Mouse (Mus musculus): ENCODE results near the gene Nr2f1.
A peak's percentile ranks its signal among the peaks of the same experiment; 100 is the strongest.

Gene Nr2f1

DNA sequence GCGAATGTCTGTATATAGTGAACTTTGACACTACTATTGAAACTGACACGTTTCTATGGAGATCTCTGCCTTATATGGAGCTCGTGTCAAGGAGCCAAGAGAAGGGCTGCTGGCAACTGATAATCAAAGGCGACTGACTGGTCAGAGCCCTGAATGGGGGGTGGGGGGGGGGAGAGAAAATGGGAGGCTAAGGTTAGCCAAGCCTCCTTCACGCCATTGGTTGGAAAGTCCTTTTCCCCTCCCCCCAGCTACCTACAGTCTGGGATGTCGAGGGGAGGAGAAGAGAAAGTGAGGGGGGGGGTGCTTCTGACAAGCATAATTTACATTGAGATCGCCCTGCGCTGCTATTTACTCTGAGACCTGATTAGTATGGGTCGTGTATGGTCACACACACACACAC, 850 bp upstream of the Nr2f1 start:
- peak in 1 of 2 experiments; percentile 63 for DNase-seq (ENCODE audit: low spot score in 2 of 2)

DNA sequence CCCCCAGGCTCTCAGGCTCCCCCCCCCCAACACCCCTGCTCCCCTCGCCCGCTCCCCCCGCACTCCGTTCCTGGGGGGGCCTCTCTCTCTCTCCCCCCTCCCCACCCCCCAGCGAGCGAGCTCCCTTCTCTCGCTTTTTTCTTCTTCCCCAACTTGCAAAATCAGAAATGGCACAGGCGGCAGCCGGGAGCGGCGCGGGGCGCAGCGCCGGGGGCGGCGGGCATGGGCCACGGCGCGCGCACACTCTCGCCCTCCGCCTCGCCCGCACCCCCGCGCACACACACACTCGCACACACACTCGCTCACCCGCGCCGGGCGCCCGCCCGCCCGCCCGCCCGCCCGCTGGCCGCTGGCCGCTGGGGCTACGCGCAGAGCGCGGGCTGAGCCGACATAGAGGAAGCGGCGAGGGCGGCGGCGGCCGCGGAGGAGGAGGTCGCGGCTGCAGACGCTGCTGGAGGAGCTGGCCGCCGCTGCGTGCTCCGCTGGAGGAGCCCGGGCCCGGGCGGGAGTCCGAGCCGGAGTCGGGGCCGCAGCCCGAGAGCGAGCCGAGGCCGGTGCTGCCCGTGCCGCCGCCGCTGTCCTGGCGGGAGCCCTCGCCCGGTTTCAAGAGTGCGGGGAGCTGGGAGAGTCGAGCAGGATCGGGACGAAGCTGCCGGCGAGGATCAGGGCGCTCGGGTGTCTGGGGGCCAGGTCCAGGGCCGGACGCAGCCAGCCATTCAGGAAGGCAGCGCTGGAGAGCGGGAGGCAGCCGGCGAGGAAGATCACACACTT, 501 bp downstream of the Nr2f1 start:
- DNase-seq (ENCODE audit: low spot score in 2 of 2): peak in 1 of 2 experiments; percentile 57

DNA sequence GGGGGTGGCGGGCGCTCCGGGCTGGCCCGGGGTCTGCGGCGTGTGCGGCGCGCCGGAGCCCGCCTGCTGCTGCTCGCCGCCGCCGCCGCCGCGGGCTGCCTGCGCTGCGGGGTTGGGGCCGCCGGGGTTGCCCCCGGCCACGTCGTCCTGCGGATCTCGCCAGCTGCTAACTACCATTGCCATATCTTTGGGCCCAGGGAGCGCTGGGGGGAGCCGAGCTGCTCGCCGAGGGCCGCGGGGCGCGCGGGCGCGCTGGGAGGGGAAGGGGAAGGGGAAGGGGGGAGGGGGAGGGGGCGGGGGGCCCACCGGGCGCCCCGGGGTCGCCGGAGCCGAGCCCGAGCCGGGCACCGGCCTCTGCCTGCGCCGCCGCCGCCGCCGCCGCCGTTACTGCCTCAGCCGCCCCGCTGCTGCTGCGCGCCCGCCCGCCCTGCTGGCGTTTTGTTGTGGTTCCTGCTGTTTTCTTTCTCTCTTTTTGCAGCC, 1.1 kb downstream of the Nr2f1 start:
- no peak for DNase-seq (ENCODE audit: low spot score in 2 of 2)

DNA sequence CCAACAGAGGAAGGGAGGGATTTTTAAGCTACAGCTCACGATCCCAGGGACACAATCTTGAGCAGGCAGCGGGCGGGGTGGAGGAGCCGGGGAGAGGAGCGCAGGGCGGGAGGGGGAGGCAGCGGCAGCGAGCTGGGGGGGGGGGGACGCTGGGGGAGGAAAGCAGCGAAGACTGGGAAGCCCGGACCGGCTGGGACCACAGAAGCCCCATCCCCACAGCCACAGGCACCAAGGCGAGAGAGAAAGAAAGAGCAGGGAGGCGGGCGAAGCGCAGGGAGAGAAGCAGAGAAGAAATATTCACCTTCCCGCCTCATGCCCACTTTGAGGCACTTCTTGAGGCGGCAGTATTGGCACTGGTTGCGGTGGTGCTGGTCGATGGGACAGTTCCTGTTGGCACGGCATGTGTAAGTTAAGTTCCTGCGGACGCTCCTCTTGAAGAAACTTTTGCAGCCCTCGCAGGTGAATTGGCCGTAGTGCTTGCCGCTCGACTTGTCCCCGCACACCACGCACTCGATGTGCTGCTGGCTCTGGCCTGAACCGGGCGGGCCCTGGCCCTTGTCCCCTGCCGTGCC, 1.7 kb downstream of the Nr2f1 start:
- DNase-seq (ENCODE audit: low spot score in 2 of 2): no peak

DNA sequence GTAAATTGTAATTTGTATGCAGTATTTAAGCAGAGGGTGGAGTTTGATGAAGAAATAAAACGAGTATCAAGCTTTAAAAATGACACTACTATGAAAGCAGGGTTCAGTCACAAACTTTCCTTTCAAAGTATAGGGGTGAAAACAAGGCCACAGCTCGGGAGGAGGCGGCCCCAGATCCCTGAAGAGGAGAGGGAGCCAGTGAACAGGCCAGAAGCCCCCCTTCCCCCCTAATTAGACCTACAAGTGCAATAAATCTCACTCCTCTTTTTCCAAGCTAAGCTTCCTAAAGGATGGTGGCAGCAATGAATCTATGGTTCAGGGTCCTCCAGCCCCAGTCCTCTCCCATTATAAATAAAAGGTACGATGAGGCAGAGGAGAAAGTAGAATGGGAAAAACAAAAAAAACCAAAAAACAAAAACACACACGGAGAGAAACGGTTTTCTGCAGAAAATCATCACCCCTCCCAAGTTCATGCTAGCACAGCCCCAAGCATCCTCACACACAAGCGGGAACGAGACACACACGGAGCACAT, 2.2 kb downstream of the Nr2f1 start:
- no peak for DNase-seq (ENCODE audit: low spot score in 2 of 2)

DNA sequence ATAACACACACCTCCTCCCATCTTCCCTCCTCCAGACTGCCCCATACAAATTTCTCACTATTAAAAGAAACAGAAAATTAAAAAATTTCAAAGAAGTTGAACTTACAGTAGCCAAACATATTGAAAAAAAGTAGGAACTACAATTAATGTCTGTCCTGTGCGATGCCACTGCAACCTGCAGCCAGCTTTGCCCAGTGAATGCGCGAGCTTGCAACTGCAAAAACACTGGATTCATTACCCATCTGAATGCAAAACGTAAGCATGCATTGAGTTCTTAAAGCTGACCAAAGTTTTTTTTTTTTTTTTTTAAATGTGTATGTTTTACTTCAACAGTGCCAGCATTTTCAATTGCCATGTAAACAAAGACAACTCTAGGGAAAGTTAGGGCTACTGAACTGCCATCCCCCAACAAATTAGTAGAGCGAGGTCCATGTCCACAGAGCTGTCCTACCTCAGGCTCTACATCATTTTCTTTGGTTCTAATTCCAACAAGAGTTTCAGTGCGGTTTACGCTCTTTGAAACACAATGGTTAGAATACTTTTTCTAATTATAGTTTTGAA, 3.2 kb downstream of the Nr2f1 start:
- DNase-seq (ENCODE audit: low spot score in 2 of 2): no peak

DNA sequence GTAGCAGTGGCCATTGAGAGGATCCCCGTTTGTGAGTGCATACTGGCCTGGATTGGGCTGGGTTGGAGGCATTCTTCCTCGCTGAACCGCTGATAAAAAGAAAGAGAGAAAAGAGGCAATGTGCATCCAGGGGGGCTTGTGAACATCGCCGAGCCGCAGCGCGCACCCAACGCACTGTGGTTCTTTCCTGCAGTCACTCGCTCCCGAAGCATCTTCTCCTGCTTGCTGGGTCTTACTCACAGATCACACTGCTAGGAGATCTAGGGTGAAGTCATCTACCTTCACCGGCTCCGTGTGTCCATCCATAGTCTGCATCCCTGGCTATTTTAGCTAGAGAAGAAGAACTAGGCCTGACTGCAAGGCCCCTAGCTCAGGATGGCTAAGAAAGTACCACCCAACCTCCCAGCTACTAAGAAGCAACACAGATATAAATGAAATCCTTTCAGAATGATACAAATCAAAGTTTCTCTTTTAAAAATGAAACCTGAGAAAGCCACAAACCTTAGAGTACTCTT, 3.9 kb downstream of the Nr2f1 start:
- no peak for DNase-seq (ENCODE audit: low spot score in 2 of 2)

DNA sequence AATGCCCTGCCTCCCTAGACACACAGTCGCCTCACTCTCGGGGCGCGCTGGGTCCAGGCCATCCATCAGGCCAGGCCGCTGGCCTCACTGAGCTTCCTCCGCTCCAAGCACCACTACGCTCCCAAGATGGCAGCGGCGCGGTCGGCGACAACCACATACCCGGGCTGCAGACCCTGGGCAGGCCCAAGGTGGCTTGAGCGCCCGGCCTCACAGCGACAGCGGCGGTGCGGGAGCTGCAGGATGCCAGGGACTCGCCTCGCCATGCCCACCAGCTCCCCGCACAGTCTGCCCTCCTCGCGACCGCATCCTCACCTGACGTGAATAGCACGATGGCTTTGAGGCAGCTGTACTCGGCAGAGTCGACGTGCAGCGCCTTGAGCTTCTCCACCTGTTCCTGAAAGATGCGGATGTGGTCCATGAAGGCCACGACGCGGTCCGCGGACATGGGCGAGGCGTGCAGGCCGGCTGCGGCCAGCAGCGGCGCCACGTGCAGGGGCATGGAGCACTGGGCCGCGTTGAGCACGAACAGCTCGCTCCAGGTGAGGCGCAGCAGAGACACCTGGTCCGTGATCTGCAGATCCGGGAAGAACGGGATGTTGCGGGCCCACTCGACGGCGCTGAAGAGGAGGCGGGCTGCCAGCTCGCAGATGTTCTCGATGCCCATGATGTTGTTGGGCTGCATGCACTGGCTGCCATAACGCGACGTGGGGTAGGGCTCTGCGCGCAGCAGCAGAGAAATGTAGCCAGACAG, 4.5 kb downstream of the Nr2f1 start:
- peak in 1 of 2 experiments; percentile 47 for DNase-seq (ENCODE audit: low spot score in 2 of 2)

DNA sequence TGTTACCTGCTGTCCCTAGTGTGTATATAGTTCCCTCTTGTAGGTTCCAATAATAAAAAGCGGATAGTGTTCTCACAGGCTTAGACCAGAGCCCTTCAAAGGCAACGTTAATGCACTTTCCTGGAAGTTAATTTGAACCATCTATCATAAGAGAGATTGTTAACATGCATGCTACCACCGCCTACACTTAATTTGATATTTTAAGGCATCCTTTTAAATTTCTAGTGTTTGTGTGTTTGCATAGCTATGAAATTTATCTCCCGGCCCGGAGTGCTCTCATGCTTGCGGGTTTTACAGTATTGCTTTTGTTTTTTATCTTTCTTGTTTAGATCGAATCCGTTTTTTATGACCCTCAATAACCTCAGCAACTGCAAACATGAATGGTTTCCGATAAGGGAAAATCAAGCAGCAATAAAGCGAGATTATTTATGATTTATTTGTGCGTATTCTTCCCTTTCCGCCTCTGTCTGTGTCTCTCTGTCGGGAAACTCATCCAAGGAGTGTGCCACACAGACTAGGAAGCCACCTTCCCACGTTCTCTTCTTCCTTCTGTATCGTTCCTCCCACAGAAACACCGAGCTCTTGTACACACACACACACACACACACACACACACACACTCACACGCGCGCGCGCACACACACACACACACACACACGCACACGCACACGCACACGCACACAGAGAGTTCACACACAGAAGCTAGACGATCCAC, 5.3 kb downstream of the Nr2f1 start:
- no peak for DNase-seq (ENCODE audit: low spot score in 2 of 2)

DNA sequence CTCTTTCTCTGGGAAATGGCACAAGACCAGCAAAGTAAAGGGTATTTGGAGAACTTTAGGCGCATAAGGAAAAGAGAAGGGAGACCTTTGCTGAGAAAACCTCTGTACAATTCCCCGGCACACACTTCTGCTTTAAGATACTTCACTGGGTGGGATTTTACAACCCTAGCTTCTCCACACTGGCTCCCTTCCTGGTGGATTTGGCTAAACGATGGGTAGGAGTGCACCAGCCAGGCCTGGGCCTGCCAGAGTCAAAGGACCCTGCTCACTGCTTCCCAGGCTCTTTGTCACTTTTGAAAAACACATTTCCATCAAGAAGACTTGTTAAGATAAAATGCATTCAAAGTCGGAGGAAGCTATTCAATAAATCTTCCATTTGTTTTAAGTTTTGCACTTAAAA, 6.3 kb downstream of the Nr2f1 start:
- no peak for DNase-seq (ENCODE audit: low spot score in 2 of 2)

DNA sequence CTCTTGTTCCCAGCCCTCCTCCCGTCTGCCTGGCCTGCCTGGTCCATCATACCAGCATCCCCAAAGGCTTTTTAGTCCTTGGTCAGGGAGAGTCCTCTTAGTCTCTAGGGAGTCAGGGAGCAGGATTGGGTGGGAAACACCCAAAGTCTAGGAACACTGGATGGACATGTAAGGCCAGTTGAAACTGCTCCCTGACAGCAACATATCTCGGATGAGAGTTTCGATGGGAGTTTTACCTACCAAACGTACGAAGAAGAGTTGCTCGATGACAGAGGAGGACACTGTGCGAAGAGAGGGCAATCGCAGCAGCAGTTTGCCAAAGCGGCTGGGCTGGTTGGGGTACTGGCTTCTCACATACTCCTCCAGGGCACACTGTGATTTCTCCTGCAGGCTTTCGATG, 10.0 kb downstream of the Nr2f1 start:
- no peak for DNase-seq (ENCODE audit: low spot score in 2 of 2)

DNA sequence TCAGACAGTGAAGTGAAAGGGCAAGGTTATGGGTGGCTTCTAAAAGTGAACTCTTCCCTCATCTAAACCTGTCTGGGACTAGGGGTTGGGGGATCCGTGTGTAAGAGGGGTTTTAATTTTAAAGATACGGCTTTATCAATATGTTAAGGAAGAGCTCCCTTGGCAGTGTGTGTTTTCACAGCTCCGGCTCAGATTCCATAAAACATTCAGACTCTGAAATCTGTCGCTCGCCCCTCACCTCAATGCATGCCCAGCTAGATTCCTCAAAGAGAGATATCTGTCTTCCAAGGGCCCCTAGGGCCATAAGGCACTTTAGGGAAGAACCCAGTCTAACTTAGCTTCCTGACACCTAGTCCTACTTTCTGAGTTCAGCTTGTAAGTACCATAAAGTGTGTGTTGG, 11.7 kb downstream of the Nr2f1 start:
- no peak for DNase-seq (ENCODE audit: low spot score in 2 of 2)

DNA sequence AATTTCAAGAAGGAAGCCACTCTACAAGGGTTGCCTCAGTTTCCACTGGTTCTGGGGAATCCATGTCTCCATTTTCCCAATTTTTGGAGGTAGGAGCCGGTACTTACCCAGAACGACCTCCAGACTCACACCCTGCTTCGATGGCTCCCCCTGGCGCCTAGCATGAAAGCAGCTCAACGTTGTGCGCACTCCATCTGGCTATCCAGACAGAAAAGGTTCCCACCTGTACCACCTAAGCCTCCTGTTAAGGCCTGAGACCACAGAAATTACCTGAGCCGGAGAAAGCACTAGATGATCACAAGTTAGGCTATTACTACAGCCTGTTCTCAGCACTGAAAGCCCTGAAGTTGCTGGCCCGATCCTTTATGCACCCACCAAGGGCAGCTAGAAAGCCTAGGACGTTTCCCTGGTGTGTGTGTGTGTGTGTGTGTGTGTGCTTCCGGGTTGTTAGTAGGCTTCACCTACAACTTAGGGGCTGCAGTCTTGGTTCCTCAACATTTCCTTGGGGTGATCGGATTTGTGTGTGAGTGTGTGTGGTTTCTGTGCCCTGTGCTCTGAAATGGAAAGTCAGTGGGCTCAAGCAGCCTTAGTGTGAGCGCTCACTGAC, 13.1 kb downstream of the Nr2f1 start:
- no peak for DNase-seq (ENCODE audit: low spot score in 2 of 2)

DNA sequence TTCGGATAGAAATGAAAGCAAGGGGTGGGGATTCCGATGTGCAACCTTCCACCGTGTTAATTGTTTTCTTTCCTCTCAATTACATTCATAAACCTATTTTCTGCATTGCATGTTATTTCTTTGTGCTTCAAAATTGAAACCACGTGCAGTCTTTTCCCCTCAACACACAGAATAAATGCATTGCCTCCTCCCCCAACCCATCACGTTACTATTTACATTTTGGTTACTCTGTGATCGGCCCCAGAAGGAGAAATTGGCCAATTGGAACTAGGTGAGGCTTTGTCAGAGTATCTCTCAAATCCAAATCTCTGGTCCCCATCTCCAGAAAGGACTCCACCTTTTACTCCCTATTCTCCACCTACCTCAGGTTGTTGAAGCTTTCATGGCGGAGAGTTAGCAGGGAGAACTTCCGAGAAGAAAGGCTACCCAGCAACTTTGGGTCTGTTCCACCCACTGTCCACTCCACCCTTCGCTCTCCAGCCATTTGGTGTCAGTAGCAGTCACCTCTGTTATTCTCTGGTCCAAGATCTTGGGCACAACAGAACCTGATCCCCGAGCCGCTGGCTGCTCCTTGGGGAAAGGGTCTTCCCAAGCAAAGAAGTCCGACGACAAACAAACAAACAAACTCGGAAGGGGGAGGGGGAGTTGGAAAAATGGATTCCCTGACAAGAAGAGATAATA, 14.6 kb downstream of the Nr2f1 start:
- no peak for DNase-seq (ENCODE audit: low spot score in 2 of 2)

DNA sequence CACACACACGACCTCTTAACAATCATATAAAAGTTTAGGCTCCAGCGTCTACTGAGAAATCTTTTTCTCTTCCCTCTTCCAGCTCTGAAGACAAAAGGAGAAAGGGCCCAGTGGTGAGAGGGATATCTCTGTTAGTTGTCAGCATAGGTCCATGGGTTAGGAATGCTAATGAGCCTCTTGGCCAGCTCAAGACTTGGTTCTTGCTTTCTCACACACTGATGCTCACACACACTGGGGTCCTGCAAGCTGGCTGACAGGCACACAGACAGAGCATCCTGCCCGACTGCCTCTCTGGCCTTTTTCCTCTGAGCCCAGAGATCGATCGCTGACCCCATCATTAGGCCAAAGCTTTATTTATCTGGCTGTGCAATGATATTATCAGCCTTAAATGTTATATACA, 15.6 kb downstream of the Nr2f1 start:
- no peak for DNase-seq (ENCODE audit: low spot score in 2 of 2)

DNA sequence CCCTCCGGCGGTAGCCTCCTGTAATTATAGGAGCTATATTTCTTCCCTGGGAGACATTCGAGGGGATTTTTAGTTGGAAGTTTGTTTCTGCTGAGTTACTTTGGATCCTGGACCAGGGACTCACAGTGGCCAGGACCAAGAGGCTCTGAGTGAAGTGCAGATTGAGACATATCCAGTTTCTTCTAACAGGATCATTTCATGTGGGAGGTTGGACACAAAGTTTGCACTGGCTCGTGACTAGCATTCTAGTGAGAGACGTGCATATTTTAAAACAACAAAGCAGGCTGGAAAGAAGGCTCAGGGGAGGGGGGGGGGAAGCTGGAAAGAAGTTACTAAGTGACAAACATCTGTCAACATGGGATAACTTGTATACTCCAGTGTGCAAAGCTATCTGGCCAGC, 16.6 kb downstream of the Nr2f1 start:
- DNase-seq (ENCODE audit: low spot score in 2 of 2): no peak

DNA sequence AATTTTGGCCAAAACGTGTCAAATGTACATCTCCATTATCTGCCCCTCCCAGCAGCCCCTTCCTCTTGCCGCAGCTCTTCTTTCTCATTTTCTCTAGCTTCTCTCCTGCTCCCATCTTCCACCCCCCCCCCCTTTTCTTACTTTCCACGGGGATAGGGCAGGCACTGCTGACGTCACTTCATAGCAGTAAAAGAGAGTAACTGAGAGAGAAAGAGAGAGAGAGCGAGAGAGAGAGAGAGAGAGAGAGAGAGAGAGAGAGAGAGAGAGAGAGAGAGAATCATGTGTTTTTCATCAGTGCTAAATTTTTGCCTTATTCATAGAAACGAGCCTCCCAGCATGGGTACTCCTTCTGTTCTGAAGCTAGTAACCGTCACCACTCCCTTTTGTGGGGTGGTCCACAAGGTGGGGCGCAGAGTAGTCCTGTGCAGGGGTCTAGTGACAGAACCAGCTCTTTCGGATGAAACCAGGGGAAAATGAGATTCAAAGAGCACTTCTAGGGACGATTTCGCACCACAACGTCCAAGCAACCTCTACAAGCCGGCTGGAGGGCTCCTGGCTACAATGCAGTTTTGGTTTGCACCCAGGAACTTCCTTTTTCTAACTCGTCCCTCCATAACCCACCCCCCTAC, 17.5 kb downstream of the Nr2f1 start:
- DNase-seq (ENCODE audit: low spot score in 2 of 2): no peak

DNA sequence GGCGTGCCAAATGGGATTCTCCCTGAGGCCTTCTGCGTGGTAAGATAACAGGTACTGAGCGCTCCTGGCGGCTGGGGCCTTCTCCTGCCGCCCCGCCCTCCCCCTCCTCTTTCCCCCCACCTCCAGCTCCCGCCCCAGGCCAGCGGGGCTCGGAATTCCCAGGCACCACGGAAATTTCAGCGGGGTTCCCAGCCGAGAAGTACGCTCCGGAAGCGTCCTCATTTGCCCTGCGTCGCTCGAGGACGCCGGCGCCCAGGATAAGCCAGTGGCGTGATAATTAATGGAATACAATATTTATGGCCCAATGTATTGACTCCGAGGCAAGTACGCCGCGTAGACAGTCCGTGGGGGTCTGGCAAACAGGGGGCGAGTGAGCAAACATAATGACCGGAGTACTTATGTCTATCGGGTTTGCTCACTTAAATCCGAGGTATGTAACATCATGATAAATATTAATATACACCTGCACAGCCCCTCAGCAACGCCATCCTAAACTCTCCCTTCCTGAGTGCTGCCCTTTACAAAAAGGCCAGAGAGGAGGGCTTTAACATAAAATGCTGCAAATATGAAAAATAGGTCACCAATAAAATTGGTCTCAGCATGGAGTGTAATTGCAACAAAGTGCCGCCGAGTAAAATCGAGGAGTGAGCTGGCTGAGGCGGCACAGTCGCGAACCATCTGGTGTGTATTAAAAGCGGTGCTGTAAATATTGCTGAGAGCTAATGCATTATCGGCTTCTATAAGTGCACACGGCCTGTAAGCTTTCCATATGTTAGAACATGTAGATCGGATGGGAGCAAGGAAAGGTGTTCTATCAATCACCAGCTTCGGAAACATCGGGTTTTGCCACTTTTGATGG, 18.3 kb downstream of the Nr2f1 start:
- DNase-seq (ENCODE audit: low spot score in 2 of 2): no peak

DNA sequence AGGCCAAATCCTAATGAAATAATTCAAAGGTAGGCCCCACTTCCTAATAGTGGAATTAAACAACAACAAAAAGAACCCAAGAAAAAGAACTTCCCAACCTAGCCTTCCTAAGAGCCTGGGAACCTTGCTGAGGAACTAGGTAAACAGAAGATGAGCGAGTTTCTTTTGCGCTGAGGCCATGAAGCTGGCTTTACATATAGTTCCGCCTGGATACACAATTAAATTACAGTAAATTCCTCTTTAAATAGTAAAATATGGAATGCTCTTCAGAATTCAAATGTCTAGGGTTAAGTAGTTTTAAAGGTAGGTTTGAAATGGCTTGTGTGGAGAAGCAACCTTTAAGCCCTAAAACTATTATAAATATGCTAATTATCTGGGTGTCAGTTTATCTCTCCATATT, 19.3 kb downstream of the Nr2f1 start:
- DNase-seq (ENCODE audit: low spot score in 2 of 2): no peak

All from frontal cortex, postnatal 36 days (tissue).